Mouse (Mus musculus): Measurements from ENCODE around the gene Vamp9. TPM values are rescaled to one million over a fixed set of nuclear protein-coding genes. Genes with fewer than 3 reads are reported as not detected.

Vamp9 gene
- polyA plus RNA-seq, 1 experiment from 2014 or later: 0.64 TPM

GRCm38 (mm10) chr5:99994166-99994565 lies 88.1 kb downstream of the Vamp9 start:
- no peaks in the 10 kb centered on the region for H3K36me3 ChIP-seq
- no peak for ATAC-seq (replicated peaks)
- 89% methylated on average over 3 of the region's 3 CpGs for WGBS

DNA sequence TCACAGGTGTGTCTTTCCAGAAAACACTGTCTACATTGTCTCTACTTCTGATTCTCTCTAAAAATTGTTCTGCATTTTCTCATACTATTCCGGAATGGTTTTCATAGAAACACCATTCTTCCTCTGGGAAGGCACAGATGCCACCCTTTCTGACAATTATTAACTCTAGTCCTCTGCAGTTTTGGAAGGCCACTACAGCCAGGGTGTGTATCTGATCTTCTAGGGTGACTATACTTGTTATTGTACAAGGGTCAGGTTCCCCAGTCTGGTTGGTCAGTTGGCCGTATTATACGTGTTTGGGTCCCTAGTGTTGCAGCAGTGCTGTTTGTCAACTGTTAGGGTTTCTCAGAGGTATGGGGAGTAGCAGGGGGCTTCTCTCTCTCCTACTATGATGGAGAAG lies 88.6 kb downstream of the Vamp9 start:
- Histone ChIP-seq H3K4me3 (no peak overlapping the region), H3K4me1 (no peaks in the 10 kb centered on the region), H3K27ac (replicated peaks) (no peak overlapping the region), H3K9me3 (no peaks in the 10 kb centered on the region), H3K36me3 (no peaks in the 10 kb centered on the region), H3K27me3 (no peaks in the 10 kb centered on the region), H3K9ac (replicated peaks) (no peak overlapping the region), H3K4me2 (replicated peaks) (no peak overlapping the region)
- WGBS: 98% methylated on average over 3 of the region's 3 CpGs
- ATAC-seq (replicated peaks): no peak

More at GRCm38 (mm10) chr5:99994166-99994565, 88.1 kb downstream of the Vamp9 start:
- no peak overlapping the region for H3K27ac ChIP-seq (replicated peaks)
- no peaks in the 10 kb centered on the region for H3K9me3 ChIP-seq
- H3K27me3 ChIP-seq: no peaks in the 10 kb centered on the region
- no peak overlapping the region for H3K9ac ChIP-seq (replicated peaks)
- H3K4me1 ChIP-seq: no peaks in the 10 kb centered on the region
- no peak overlapping the region for H3K4me2 ChIP-seq (replicated peaks)
- no peak overlapping the region for H3K4me3 ChIP-seq

GRCm38 (mm10) chr5:100000048-100000447 lies 94.0 kb downstream of the Vamp9 start:
- no peak for ATAC-seq (replicated peaks)
- no peaks in the 10 kb centered on the region for H3K36me3 ChIP-seq
- H3K9ac ChIP-seq (replicated peaks): no peak overlapping the region
- H3K27ac ChIP-seq (replicated peaks): no peak overlapping the region
- no peak overlapping the region for H3K4me3 ChIP-seq
- no peaks in the 10 kb centered on the region for H3K27me3 ChIP-seq
- H3K4me2 ChIP-seq (replicated peaks): no peak overlapping the region
- H3K9me3 ChIP-seq: no peaks in the 10 kb centered on the region
- 77% methylated on average over 7 of the region's 7 CpGs for whole genome bisulfite sequencing
- H3K4me1 ChIP-seq: no peaks in the 10 kb centered on the region

DNA sequence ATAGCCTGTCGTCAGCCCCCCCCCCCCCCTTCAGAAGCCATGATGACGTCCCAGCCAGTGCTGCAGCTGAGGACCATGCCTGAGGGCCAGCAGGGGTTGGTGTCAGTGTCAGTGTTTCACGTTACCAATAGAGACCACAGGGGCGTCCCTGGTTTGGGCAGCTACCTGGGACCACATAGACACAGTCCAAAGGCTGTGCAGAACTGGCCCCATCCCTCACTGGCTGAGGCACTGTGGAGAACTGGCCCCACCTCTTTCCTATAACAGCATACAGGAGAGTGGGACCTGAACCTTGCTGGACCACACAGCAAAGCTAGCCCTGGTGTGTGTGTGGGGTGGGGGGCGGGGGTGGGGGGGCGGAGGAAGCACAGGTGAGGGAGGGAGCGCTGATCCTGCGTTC lies 94.4 kb downstream of the Vamp9 start:
- Histone ChIP-seq H3K9me3 (no peaks in the 10 kb centered on the region), H3K9ac (replicated peaks) (no peak overlapping the region), H3K4me3 (no peak overlapping the region), H3K27ac (replicated peaks) (no peak overlapping the region), H3K36me3 (no peaks in the 10 kb centered on the region), H3K4me2 (replicated peaks) (no peak overlapping the region), H3K27me3 (no peaks in the 10 kb centered on the region), H3K4me1 (no peaks in the 10 kb centered on the region)
- 52% methylated on average over 8 of the region's 8 CpGs for WGBS
- no peak for ATAC-seq (replicated peaks)

Other genes starting within 250 kb of the Vamp9 start
- gene Rasgef1b, start 177.2 kb upstream of the Vamp9 start, polyA plus RNA-seq (2015; fragmentation: Nextera tagmentation; extraction: Ambion mirVana): 115 and 143 TPM in 2 replicates
- gene Hnrnpd, start 72.7 kb downstream of the Vamp9 start, polyA plus RNA-seq (2015; fragmentation: Nextera tagmentation; extraction: Ambion mirVana): 242 and 245 TPM in 2 replicates
- gene 4930524J08Rik, start 72.8 kb downstream of the Vamp9 start, polyA plus RNA-seq (2015; fragmentation: Nextera tagmentation; extraction: Ambion mirVana): 2.3 and 4.5 TPM in 2 replicates
- gene Hnrnpdl, start 133.4 kb downstream of the Vamp9 start, polyA plus RNA-seq (2015; fragmentation: Nextera tagmentation; extraction: Ambion mirVana): 256 and 258 TPM in 2 replicates
- 57.6 and 58.3 TPM in 2 replicates for gene Enoph1, start 133.7 kb downstream of the Vamp9 start, polyA plus RNA-seq (2015; fragmentation: Nextera tagmentation; extraction: Ambion mirVana)